Mouse (Mus musculus): ENCODE measurements around the gene Lsamp.

Gene Lsamp

GRCm38 (mm10) chr16:41235829-41236228 is 1251.7 kb downstream of the Lsamp start:
- no peak for DNase-seq (ENCODE audit: low read depth, low spot score)

GRCm38 (mm10) chr16:41242841-41243240 is 1258.7 kb downstream of the Lsamp start:
- no peak for DNase-seq (ENCODE audit: low read depth, low spot score)

GRCm38 (mm10) chr16:41244711-41245110 is 1260.5 kb downstream of the Lsamp start:
- no peak for DNase-seq (ENCODE audit: low read depth, low spot score)

GRCm38 (mm10) chr16:41258145-41259035 is 1274.2 kb downstream of the Lsamp start:
- DNase-seq (ENCODE audit: low read depth, low spot score), result no peak

- DNase-seq (ENCODE audit: low read depth, low spot score), result no peak
Measured at GRCm38 (mm10) chr16:41275999-41276671, 1292.0 kb downstream of the Lsamp start.

- DNase-seq (ENCODE audit: low read depth, low spot score), result no peak
Measured at GRCm38 (mm10) chr16:41317992-41318391, 1333.8 kb downstream of the Lsamp start.

GRCm38 (mm10) chr16:41343431-41343830 is 1359.3 kb downstream of the Lsamp start:
- DNase-seq (ENCODE audit: low read depth, low spot score), result no peak

- no peak for DNase-seq (ENCODE audit: low read depth, low spot score)
Measured at GRCm38 (mm10) chr16:41365138-41365537, 1381.0 kb downstream of the Lsamp start.

GRCm38 (mm10) chr16:41383702-41384101 is 1399.5 kb downstream of the Lsamp start:
- DNase-seq (ENCODE audit: low read depth, low spot score), result no peak

GRCm38 (mm10) chr16:41384288-41384687 is 1400.1 kb downstream of the Lsamp start:
- no peak for DNase-seq (ENCODE audit: low read depth, low spot score)

GRCm38 (mm10) chr16:41408850-41409249 is 1424.7 kb downstream of the Lsamp start:
- no peak for DNase-seq (ENCODE audit: low read depth, low spot score)

- DNase-seq (ENCODE audit: low read depth, low spot score), result no peak
Measured at GRCm38 (mm10) chr16:41410671-41411070, 1426.5 kb downstream of the Lsamp start.

GRCm38 (mm10) chr16:41417363-41417762 is 1433.2 kb downstream of the Lsamp start:
- no peak for DNase-seq (ENCODE audit: low read depth, low spot score)

GRCm38 (mm10) chr16:41467391-41467790 is 1483.2 kb downstream of the Lsamp start:
- no peak for DNase-seq (ENCODE audit: low read depth, low spot score)

- no peak for DNase-seq (ENCODE audit: low read depth, low spot score)
Measured at GRCm38 (mm10) chr16:41478694-41479093, 1494.5 kb downstream of the Lsamp start.

- no peak for DNase-seq (ENCODE audit: low read depth, low spot score)
Measured at GRCm38 (mm10) chr16:41481832-41482231, 1497.7 kb downstream of the Lsamp start.

GRCm38 (mm10) chr16:41510915-41511552 is 1526.9 kb downstream of the Lsamp start:
- DNase-seq (ENCODE audit: low read depth, low spot score), result no peak

- no peak for DNase-seq (ENCODE audit: low read depth, low spot score)
Measured at GRCm38 (mm10) chr16:41521566-41521965, 1537.4 kb downstream of the Lsamp start.

GRCm38 (mm10) chr16:41524266-41524665 is 1540.1 kb downstream of the Lsamp start:
- no peak for DNase-seq (ENCODE audit: low read depth, low spot score)

GRCm38 (mm10) chr16:41532661-41533551 is 1548.7 kb downstream of the Lsamp start:
- DNase-seq (ENCODE audit: low read depth, low spot score), result no peak

GRCm38 (mm10) chr16:41533686-41534085 is 1549.5 kb downstream of the Lsamp start:
- DNase-seq (ENCODE audit: low read depth, low spot score), result no peak
